Mouse (Mus musculus) heart, embryonic 13.5 days (tissue): ENCODE measurements around the gene Lrp8. TPM values are rescaled to one million over a fixed set of nuclear protein-coding genes. Genes with fewer than 3 reads are reported as not detected.

Experiments used
- ATAC-seq: fragments of 200-750 bp; cut with Nextera tagmentation; 2 replicates; pipeline ENCODE4 v1.8.0; 2017; ENCODE audit warnings: moderate TSS enrichment; ENCODE audit not compliant: insufficient number of reproducible peaks, low FRiP score, low TSS enrichment; ENCODE audit errors: extremely low read depth
- H3K27ac ChIP-seq: fragments of 300-500 bp; sonication (generic); replicated peaks from 2 replicates; pipeline ENCODE4 v1.5.1; 2015; ENCODE audit warnings: moderate library complexity, mild to moderate bottlenecking, inconsistent platforms
- H3K27me3 ChIP-seq: fragments of 300-500 bp; sonication (generic); replicated peaks from 2 replicates; pipeline ENCODE4 v1.6.1; 2015; ENCODE audit warnings: mild to moderate bottlenecking, inconsistent platforms
- H3K36me3 ChIP-seq: fragments of 300-500 bp; sonication (generic); 2 replicates; pipeline ENCODE4 v1.6.1; 2015; ENCODE audit warnings: mild to moderate bottlenecking, inconsistent platforms
- H3K4me1 ChIP-seq: fragments of 300-500 bp; sonication (generic); 2 replicates; pipeline ENCODE4 v1.6.1; 2015; ENCODE audit warnings: inconsistent platforms
- H3K4me2 ChIP-seq: fragments of 300-500 bp; sonication (generic); 2 replicates; pipeline ENCODE4 v1.6.1; 2015; ENCODE audit warnings: inconsistent platforms, mild to moderate bottlenecking, moderate library complexity
- H3K4me3 ChIP-seq: fragments of 300-500 bp; sonication (generic); 2 replicates; pipeline ENCODE4 v1.5.1; 2015; ENCODE audit warnings: moderate library complexity, mild to moderate bottlenecking, inconsistent platforms
- H3K9ac ChIP-seq: fragments of 300-500 bp; sonication (generic); 2 replicates; pipeline ENCODE4 v1.6.1; 2015; ENCODE audit warnings: inconsistent platforms, mild to moderate bottlenecking, moderate library complexity
- H3K9me3 ChIP-seq: fragments of 300-500 bp; sonication (generic); 2 replicates; pipeline ENCODE4 v1.6.1; 2016; ENCODE audit warnings: inconsistent platforms
- WGBS: fragments of 180-500 bp; shearing (Covaris S2); methylation state at CpG from one replicate; pipeline ENCODE4 v1.1.7; 2015; ENCODE audit warnings: mixed read lengths; 5-methylcytosine and 5-hydroxymethylcytosine counted together
- polyA plus RNA-seq: library from polyadenylated mRNA; unstranded; fragments of >200 nt; fragmentation: Nextera tagmentation; extraction: Ambion mirVana; gene quantifications from 2 replicates; pipeline ENCODE4 v1.2.1, GENCODE M21; 2015

The Lrp8 gene
- polyA plus RNA-seq, 1 experiment from 2014 or later, result 0.51 TPM

DNA sequence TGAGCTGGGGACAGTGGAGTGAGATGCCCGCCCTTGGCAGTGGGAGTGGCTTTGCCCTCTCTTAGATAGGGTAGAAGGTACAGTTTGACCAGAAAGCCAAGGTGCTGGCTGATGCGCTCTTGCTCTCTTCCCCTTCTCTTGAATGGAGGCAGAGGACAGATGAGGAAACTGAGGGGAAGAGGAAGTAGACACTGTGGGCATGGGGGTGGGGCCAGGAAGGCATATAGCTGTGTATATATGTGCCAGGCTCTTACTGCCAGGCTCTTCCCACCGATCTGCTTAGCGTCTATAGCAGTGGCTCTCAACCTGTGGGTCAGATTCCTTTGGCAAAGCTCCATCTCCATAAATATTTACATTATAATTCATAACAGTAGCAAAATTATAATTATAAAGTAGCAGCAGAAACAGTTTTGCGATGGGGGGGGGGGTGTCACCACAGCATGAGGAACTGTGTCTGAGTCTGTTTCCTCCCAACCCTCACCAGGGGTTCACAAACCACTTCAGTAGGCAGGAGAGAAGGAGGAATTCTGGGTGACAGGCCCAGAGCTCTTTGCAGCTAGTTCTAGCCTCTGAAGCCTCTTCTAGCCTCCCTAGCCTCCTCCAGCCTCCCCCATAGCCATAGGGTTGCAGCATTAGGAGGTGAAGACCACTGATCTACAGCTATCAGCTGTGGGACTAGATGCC lies 24.9 kb upstream of the Lrp8 start:
- H3K27ac ChIP-seq, result no peak overlapping the region
- no peak overlapping the region for H3K9ac ChIP-seq
- no peak overlapping the region for H3K4me3 ChIP-seq
- 80% methylated on average over 5 of the region's 5 CpGs for WGBS
- peaks cover 34% of the 10 kb centered on the region for H3K27me3 ChIP-seq
- H3K4me1 ChIP-seq, result peaks cover 8% of the 10 kb centered on the region; the same call in 1 of the 2 replicates
- H3K9me3 ChIP-seq, result 0 out of 2 replicates have a peak, but pooled peaks cover 3% of the 10 kb centered on the region
- H3K36me3 ChIP-seq, result no peaks in the 10 kb centered on the region
- no peak overlapping the region for H3K4me2 ChIP-seq
- no peak for ATAC-seq

DNA sequence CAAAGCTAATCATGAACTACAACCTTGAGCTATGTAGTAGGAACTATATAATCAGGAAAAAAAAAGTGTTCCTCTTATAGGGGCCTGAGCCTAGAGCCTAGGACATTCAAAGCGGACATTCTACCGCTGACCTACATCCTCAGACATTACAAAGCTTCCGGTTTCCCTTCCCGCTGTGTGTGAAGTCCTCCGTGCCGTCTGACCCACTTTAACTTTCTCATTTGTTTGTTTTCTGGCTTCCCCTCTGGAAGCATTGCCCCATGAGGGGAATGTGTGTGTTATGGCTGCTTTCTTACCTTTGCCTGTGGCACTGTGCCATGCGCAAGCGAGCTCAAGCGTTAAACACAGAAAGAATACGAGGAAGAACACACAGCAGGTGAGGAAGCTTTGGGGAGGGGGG lies 18.5 kb upstream of the Lrp8 start:
- Histone ChIP-seq H3K27ac (no peak overlapping the region), H3K9me3 (no peaks in the 10 kb centered on the region), H3K4me2 (no peak overlapping the region), H3K36me3 (no peaks in the 10 kb centered on the region), H3K4me3 (no peak overlapping the region), H3K27me3 (peaks cover 25% of the 10 kb centered on the region), H3K4me1 (no peaks in the 10 kb centered on the region), H3K9ac (no peak overlapping the region)
- ATAC-seq, result no peak
- WGBS, result 71% methylated on average over 10 of the region's 10 CpGs

DNA sequence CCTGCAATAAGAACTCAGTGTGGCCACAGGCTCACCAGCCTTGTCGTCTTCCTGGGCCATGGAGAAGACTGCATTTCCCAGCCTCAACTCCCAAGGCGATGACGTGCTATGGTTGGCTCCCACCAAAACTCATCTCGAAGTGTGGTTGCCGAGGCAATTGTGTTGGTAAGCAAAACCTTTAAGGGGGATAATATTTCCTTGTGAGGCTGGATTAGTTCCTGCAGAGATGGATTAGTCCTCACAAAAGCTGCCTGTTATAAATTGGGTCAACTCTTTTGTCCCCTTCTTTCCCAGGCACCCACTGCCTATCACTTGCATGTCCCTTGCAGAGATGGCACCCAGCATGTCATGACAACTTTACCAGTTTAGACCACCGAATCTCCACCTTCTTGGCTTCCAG lies 13.2 kb upstream of the Lrp8 start:
- H3K4me3 ChIP-seq, result no peak overlapping the region
- H3K4me1 ChIP-seq, result no peaks in the 10 kb centered on the region
- 79% methylated on average over 6 of the region's 6 CpGs for WGBS
- ATAC-seq, result no peak
- H3K4me2 ChIP-seq, result no peak overlapping the region
- H3K27ac ChIP-seq, result no peak overlapping the region
- H3K9me3 ChIP-seq, result no peaks in the 10 kb centered on the region
- H3K36me3 ChIP-seq, result no peaks in the 10 kb centered on the region
- H3K27me3 ChIP-seq, result peaks cover 7% of the 10 kb centered on the region; the same call in 1 of the 2 replicates
- no peak overlapping the region for H3K9ac ChIP-seq

DNA sequence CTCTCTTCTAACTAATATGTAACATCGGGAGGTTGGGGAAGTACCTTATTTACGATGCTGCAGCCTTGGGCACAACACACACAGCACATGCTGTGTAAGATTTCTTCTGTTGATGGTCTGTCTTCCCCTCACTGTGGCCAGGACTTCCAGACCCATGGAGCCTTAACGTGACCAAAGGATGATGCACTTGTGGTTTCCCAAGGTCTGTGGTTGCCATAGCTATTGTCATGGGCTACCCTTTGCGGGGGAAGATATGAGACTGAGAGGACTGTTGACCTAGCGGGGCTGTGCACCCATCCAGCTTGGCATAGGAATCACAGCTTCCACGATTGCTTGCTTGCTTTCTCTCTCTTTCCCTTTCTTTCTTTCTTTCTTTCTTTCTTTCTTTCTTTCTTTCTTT lies 1.3 kb upstream of the Lrp8 start:
- no peak overlapping the region for H3K4me3 ChIP-seq
- no peaks in the 10 kb centered on the region for H3K36me3 ChIP-seq
- no peak overlapping the region for H3K9ac ChIP-seq
- H3K27ac ChIP-seq, result no peak overlapping the region
- no peak for ATAC-seq
- H3K27me3 ChIP-seq, result peaks cover 81% of the 10 kb centered on the region
- no peaks in the 10 kb centered on the region for H3K9me3 ChIP-seq
- H3K4me1 ChIP-seq, result peaks cover 26% of the 10 kb centered on the region
- H3K4me2 ChIP-seq, result no peak overlapping the region
- 79% methylated on average over 6 of the region's 6 CpGs for WGBS

DNA sequence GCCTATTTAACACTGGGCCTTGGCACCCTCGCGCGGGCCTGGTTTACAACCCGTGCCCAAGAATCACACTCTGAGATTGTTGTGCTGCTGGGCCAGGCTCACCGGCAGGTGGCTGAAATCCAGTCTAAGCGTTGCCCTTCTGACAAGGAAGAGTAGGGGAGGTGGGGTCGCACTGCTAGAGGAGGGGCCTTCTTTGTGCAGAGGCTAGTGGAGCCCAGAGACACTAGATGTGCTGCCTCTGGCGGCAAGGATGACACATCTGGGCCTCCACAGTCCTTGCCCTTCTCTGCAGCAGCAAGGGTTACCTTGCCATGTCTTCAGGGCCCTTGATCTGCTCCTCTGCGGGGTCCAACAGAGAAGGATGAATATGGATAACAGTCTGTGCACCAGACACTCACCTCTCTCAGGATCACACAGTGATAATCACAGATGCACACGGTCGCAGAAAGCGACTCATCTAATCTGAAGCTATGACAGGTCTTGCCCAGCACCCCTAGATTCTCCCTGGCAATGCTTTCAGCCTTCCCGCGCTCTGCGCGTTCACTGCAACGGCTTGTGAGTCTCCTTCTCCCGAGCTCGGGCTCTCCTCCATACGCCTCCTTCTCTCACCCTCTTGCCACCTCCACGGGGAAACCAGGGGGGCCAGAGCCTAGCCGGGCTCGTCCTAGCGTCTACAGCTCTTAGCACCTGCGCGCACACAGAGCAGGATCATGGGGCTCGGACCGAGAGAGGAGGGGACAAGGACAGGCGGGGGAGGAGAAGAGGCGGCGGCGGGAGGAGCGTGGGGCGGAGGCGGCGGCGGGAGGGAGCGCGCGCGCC lies 486 bp upstream of the Lrp8 start:
- peaks cover 82% of the 10 kb centered on the region for H3K27me3 ChIP-seq
- H3K4me3 ChIP-seq, result peak overlapping the region; percentile 80
- peak; percentile 43; the same call in 1 of the 2 replicates for ATAC-seq
- peak overlapping the region; percentile 98 for H3K4me2 ChIP-seq
- peak overlapping the region; percentile 84 for H3K9ac ChIP-seq
- H3K27ac ChIP-seq, result no peak overlapping the region
- H3K9me3 ChIP-seq, result no peaks in the 10 kb centered on the region
- no peaks in the 10 kb centered on the region for H3K36me3 ChIP-seq
- peaks cover 26% of the 10 kb centered on the region for H3K4me1 ChIP-seq
- WGBS, result 3% methylated on average over 33 of the region's 41 CpGs

DNA sequence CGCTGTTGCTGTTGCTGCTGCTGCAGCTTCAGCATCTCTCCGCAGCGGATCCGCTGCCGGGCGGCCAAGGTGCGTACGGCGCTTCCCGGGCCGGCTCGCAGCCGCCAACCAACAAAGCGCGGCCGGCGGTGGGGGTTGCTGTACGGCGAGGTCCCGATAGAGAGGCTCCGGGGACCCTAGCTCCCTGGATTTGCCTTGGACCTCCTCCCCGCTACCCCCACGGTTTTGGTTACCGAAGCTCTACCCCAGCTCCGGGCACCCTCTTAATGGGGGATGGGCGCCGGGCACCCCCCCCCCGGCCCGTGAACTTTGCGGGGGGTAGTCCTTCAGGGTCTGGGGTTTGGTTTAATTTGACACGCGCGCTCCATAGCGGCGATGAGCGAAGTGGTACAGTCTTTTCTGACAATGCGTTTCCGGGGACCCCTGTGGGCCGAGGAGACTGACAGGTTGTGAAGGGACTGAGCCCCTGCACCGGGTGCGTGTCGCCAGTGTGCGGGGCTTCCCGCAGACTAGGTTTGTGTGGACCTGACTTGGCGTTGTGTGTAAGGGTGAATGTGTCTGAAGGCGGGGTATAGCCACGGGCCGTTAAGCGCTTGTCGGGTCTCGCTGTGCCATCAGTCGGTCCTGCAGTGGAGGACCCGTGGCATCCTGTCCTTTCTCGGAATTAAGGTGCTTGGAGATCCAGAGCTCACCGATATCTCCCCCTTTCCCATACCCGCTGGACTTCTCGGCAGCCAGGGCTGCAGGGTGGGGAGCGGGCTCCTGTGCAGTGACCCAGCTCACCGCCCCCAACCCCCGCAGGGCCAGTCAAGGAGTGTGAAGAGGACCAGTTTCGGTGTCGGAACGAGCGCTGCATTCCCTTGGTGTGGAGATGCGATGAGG lies 630 bp downstream of the Lrp8 start:
- Histone ChIP-seq H3K4me1 (peaks cover 26% of the 10 kb centered on the region), H3K27me3 (peaks cover 83% of the 10 kb centered on the region), H3K4me3 (peak overlapping the region; percentile 80), H3K9me3 (no peaks in the 10 kb centered on the region), H3K4me2 (peak overlapping the region; percentile 98), H3K9ac (peak overlapping the region; percentile 84), H3K27ac (no peak overlapping the region; the same call in 1 of the 2 replicates), H3K36me3 (no peaks in the 10 kb centered on the region)
- under 1% methylated on average over 65 of the region's 65 CpGs for WGBS
- ATAC-seq, result no peak

DNA sequence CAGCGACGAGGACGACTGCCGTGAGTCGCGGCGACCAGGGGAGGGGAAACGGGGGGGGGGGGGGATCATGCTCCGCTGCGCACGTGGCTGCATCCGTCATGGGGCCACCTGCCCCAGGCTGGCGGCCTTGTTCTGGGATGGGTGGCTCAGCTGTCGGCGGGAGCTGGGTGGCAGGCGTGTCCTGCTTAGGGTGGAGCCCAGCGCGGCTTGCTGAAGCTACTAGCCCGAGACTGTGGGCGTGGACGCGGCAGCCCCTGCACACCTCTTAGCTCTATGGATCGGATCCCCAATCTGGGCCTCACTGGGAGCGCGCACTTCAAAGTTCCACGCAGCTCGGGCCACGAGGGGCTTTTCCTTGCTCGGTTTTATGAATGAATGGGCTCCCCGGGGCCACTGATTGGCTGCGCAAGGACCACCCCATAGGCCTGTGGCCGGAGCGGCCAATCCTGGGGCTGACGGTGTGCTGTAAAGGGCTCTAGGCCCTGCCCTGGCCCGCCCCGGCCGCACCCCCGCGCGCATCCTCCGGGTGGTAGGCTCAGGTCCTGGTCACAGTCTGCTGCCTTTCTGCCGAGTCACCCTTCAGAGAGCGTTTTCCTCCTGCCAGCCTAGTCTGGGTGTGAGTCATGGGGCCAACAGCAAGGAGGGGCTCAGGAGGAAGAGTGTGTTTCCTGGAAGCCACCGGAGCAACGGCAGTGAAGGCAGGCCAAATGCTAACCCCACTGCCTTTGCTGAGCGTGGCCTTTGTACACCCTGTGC lies 1.5 kb downstream of the Lrp8 start:
- WGBS, result 2% methylated on average over 39 of the region's 46 CpGs
- Histone ChIP-seq H3K4me3 (peak overlapping the region; percentile 80), H3K4me2 (peak overlapping the region; percentile 98), H3K9me3 (no peaks in the 10 kb centered on the region), H3K4me1 (peaks cover 26% of the 10 kb centered on the region), H3K36me3 (no peaks in the 10 kb centered on the region), H3K9ac (peak overlapping the region; percentile 84), H3K27me3 (peaks cover 74% of the 10 kb centered on the region), H3K27ac (peak overlapping the region; percentile 33; the same call in 1 of the 2 replicates)
- ATAC-seq, result peak; percentile 91

DNA sequence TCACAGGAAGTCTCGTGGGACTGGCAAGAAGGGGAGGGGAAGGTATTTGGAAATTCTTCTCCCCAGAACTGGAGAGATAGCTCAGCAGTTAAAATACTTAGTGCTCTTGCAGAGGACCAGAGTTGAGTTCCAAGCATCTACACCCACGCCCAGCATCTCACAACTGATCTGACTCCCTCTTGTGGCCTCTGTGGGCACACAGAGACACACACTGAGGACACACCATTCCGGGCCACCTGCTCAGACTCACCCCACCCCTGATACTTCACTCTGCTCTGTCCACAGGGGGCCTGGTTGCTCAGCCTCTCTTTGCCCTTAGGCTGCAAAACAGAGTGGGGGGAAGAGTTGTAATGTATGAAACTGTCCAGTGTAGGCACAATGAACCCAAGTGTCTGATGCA lies 3.4 kb downstream of the Lrp8 start:
- WGBS, result 68% methylated on average over 3 of the region's 3 CpGs
- H3K4me2 ChIP-seq, result peak overlapping the region; percentile 98; the same call in 1 of the 2 replicates
- H3K36me3 ChIP-seq, result no peaks in the 10 kb centered on the region
- no peak for ATAC-seq
- H3K27me3 ChIP-seq, result peaks cover 58% of the 10 kb centered on the region
- peaks cover 26% of the 10 kb centered on the region for H3K4me1 ChIP-seq
- no peaks in the 10 kb centered on the region for H3K9me3 ChIP-seq
- no peak overlapping the region for H3K9ac ChIP-seq
- H3K4me3 ChIP-seq, result no peak overlapping the region
- no peak overlapping the region for H3K27ac ChIP-seq

DNA sequence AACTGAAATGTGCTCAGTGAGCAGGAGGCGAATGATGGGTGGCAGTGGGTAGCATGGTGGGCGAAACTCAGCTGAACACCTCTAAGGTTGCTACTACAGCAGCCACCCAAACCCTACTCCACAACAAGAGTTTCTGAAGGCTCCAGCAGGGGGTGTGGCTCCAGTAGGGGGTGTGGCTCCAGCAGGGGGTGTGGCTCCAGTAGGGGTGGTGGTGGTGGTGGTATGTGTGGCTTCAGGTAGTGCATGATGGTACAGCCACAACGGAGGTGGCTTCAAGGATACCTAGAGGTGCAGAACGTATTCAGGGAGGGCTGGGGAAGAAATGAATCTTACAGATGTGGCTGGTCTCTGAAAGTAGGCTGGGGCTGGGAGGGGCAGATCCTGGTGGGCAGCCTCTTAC lies 5.7 kb downstream of the Lrp8 start:
- Histone ChIP-seq H3K4me3 (no peak overlapping the region), H3K9ac (no peak overlapping the region), H3K27ac (no peak overlapping the region), H3K4me2 (no peak overlapping the region), H3K9me3 (no peaks in the 10 kb centered on the region), H3K4me1 (peaks cover 22% of the 10 kb centered on the region), H3K36me3 (no peaks in the 10 kb centered on the region), H3K27me3 (peaks cover 47% of the 10 kb centered on the region)
- 67% methylated on average over 4 of the region's 4 CpGs for WGBS
- ATAC-seq, result no peak

DNA sequence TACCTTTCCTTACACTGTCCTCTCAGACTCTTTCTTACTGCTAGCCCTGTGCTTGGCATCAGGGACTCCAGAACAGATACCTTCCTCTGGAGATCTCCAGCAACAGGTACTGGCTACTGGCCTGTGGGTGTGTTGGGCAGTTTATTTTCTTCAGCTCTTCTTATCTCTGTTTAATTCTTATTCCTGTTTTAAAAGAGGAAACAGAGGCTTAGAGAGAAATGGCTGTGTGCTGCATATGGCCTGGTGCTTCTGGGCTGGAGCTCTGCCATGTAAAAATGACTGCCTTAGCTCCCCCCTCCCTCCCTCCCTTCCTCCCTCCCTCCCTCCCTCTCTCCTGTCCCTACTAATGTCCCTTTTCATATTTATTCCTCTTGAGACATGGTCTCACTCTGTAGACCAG lies 6.6 kb downstream of the Lrp8 start:
- H3K36me3 ChIP-seq, result no peaks in the 10 kb centered on the region
- H3K4me1 ChIP-seq, result peaks cover 13% of the 10 kb centered on the region
- no peak for ATAC-seq
- H3K4me3 ChIP-seq, result no peak overlapping the region
- peaks cover 40% of the 10 kb centered on the region for H3K27me3 ChIP-seq
- no peak overlapping the region for H3K9ac ChIP-seq
- H3K4me2 ChIP-seq, result no peak overlapping the region
- no peaks in the 10 kb centered on the region for H3K9me3 ChIP-seq
- H3K27ac ChIP-seq, result no peak overlapping the region
